Mouse (Mus musculus) ES-Bruce4 (cell line): Measurements from ENCODE around the gene Peak1. TPM values are rescaled to one million over a fixed set of nuclear protein-coding genes. Genes with fewer than 3 reads are reported as not detected.

Source experiments
- H3K27ac ChIP-seq: 2 replicates; pipeline ENCODE4 v1.5.1; 2012; ENCODE audit warnings: low read length, inconsistent platforms; ENCODE audit not compliant: insufficient read depth
- H3K27me3 ChIP-seq: 2 replicates; pipeline ENCODE4 v1.6.1; 2012; ENCODE audit warnings: mild to moderate bottlenecking, low read length, inconsistent platforms; ENCODE audit not compliant: control insufficient read depth, poor library complexity, insufficient read depth, severe bottlenecking
- H3K36me3 ChIP-seq: 2 replicates; pipeline ENCODE4 v1.6.1; 2012; ENCODE audit warnings: inconsistent platforms, mild to moderate bottlenecking, low read length, moderate library complexity; ENCODE audit not compliant: control insufficient read depth, poor library complexity, insufficient read depth, severe bottlenecking
- H3K4me1 ChIP-seq: one replicate; pipeline ENCODE4 v1.8.1; 2011; ENCODE audit warnings: low read length; ENCODE audit not compliant: control insufficient read depth, insufficient read depth
- H3K4me3 ChIP-seq: 2 replicates; pipeline ENCODE4 v1.5.1; 2011; ENCODE audit warnings: low read depth, mild to moderate bottlenecking, low read length
- H3K9ac ChIP-seq: 2 replicates; pipeline ENCODE4 v1.6.1; 2012; ENCODE audit warnings: low read depth, mild to moderate bottlenecking, inconsistent platforms; ENCODE audit not compliant: poor library complexity, severe bottlenecking
- H3K9me3 ChIP-seq: replicated peaks from 2 replicates; pipeline ENCODE4 v1.6.1; 2012; ENCODE audit warnings: mild to moderate bottlenecking, low read length, inconsistent platforms; ENCODE audit not compliant: control insufficient read depth, poor library complexity, insufficient read depth, severe bottlenecking
- CTCF ChIP-seq: IDR thresholded peaks from one replicate; pipeline ENCODE4 v1.8.1; 2011; ENCODE audit warnings: low read depth, low read length
- EP300 ChIP-seq: IDR thresholded peaks from 2 replicates; pipeline ENCODE4 v1.6.1; 2011; ENCODE audit warnings: low read depth, low read length; ENCODE audit not compliant: insufficient read depth
- POLR2A ChIP-seq: IDR thresholded peaks from one replicate; pipeline ENCODE4 v1.8.1; 2011; ENCODE audit warnings: low read length; ENCODE audit not compliant: insufficient read depth
- polyA plus RNA-seq: library from polyadenylated mRNA; stranded (reverse); fragments of >200 nt; gene quantifications from 2 replicates; pipeline ENCODE4 v1.2.4, GENCODE M21; 2011; ENCODE audit warnings: low read depth; ENCODE audit not compliant: missing spikeins, insufficient read depth, insufficient read length

The Peak1 gene
- polyA plus RNA-seq, 1 experiment: 26.3 TPM

DNA sequence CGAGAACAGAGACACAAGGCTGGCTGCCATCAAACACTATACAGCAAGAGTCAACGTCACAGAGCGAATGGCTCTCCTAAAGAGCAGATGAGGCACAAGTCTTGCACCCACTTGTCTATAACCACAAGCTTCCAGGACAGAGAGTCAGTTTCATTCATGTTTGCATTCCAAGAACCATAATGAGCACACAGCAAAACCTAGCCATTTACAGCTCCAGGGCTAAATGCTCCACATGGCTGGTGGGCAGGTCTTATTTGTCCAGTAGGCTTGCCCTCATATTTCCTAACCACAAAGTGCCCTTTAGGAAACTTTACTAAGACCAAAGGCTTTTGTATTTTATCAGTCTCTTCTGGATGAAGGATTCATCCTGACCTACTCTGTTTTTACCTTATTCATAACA, 54.6 kb downstream of the Peak1 start:
- no peaks in the 10 kb centered on the region for H3K4me1 ChIP-seq
- no peaks in the 10 kb centered on the region for H3K9me3 ChIP-seq
- no peak overlapping the region for H3K9ac ChIP-seq
- no peaks in the 10 kb centered on the region for H3K27me3 ChIP-seq
- H3K4me3 ChIP-seq: no peak overlapping the region
- no peaks in the 10 kb centered on the region for H3K36me3 ChIP-seq
- no peak overlapping the region for H3K27ac ChIP-seq
- TF ChIP-seq EP300: no peak
- no peak for TF ChIP-seq POLR2A
- TF ChIP-seq CTCF: no peak

DNA sequence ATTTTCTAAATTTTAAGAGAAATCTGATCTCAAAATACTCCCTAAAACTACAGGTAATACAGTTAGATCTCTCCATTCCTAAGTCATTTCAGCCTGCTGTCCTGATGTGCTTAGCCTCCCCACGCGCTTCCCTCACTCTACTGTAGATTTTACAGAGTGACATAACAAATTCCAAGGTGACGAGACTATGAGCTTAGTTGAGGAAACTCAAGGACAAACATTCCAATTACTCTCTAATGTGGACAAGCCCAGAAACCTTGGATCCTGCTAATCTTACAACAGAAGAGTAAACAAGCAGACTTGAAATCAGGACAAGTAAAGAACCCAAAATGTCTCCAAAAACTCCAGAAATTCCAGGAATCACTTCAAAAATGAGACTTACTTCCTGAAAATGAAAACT, 58.6 kb downstream of the Peak1 start:
- H3K9ac ChIP-seq: no peak overlapping the region
- H3K4me1 ChIP-seq: no peaks in the 10 kb centered on the region
- no peak overlapping the region for H3K27ac ChIP-seq
- no peaks in the 10 kb centered on the region for H3K36me3 ChIP-seq
- H3K9me3 ChIP-seq: no peaks in the 10 kb centered on the region
- TF ChIP-seq EP300 (no peak), CTCF (no peak), POLR2A (no peak)
- H3K27me3 ChIP-seq: no peaks in the 10 kb centered on the region
- H3K4me3 ChIP-seq: no peak overlapping the region

GRCm38 (mm10) chr9:56355186-56355585, 62.7 kb downstream of the Peak1 start:
- no peak overlapping the region for H3K4me3 ChIP-seq
- H3K9ac ChIP-seq: no peak overlapping the region
- H3K36me3 ChIP-seq: no peaks in the 10 kb centered on the region
- H3K4me1 ChIP-seq: no peaks in the 10 kb centered on the region
- no peaks in the 10 kb centered on the region for H3K9me3 ChIP-seq
- no peak overlapping the region for H3K27ac ChIP-seq
- no peaks in the 10 kb centered on the region for H3K27me3 ChIP-seq
- TF ChIP-seq CTCF (no peak), EP300 (no peak), POLR2A (no peak)

- Histone ChIP-seq H3K4me3 (no peak overlapping the region), H3K9ac (no peak overlapping the region), H3K4me1 (no peaks in the 10 kb centered on the region), H3K9me3 (no peaks in the 10 kb centered on the region), H3K27ac (no peak overlapping the region), H3K36me3 (no peaks in the 10 kb centered on the region), H3K27me3 (no peaks in the 10 kb centered on the region)
- TF ChIP-seq CTCF (no peak), EP300 (no peak), POLR2A (no peak)
These were observed 71.5 kb downstream of the Peak1 start for GRCm38 (mm10) chr9:56346321-56346720.

GRCm38 (mm10) chr9:56339426-56340195, 78.3 kb downstream of the Peak1 start:
- Histone ChIP-seq H3K27me3 (no peaks in the 10 kb centered on the region), H3K4me3 (no peak overlapping the region), H3K9me3 (no peaks in the 10 kb centered on the region), H3K36me3 (no peaks in the 10 kb centered on the region), H3K4me1 (no peaks in the 10 kb centered on the region), H3K27ac (no peak overlapping the region), H3K9ac (no peak overlapping the region)
- no peak for TF ChIP-seq EP300
- TF ChIP-seq CTCF: no peak
- no peak for TF ChIP-seq POLR2A

DNA sequence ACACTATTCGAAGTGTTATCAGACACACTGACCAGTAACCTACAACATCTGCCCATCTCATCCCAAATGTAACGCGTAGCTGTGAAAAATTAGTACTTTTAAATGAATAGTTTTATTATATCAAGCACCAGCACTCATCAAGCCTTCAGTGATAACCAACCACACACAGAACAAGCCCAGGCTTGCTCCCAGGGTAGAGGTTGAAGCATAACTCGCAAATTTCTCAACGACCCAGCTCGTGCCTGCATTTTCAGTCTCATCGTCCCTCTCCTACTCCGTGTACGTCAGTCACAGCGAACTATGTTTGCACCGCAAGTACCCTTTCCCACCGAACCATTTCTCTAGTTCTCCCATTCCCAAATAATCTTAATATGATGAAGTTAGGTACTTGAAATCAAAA, 83.5 kb downstream of the Peak1 start:
- Histone ChIP-seq H3K27me3 (no peaks in the 10 kb centered on the region), H3K9me3 (no peaks in the 10 kb centered on the region), H3K9ac (no peak overlapping the region), H3K4me1 (no peaks in the 10 kb centered on the region), H3K27ac (no peak overlapping the region), H3K4me3 (no peak overlapping the region), H3K36me3 (no peaks in the 10 kb centered on the region)
- TF ChIP-seq POLR2A (no peak), EP300 (no peak)
